Mouse (Mus musculus): ENCODE data around the gene Ap2b1.
"Not testable (repeated sequence)": the region's sequence is repeated elsewhere in the genome, so short reads cannot be mapped to it uniquely, and the experiment has no call there.

Gene Ap2b1

DNA sequence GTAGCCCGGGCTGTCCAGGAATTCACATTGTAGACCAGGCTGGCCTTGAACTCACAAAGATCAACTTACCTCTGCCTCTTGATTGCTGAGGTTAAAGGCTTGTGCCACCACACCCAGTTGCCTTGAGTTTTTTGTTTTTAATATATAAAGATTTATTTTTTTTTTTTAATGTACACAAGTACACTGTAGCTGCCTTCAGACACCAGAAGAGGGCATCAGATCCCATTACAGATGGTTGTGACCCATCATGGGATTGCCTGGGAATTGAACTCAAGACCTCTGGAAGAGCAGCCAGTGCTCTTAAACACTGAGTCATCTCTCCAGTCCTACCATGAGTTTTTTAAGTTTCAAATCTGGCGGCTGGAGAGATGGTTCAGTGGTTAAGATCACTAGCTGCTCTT, 2.6 kb downstream of the Ap2b1 start:
- DNase-seq (ENCODE audit: low spot score) = no peak

DNA sequence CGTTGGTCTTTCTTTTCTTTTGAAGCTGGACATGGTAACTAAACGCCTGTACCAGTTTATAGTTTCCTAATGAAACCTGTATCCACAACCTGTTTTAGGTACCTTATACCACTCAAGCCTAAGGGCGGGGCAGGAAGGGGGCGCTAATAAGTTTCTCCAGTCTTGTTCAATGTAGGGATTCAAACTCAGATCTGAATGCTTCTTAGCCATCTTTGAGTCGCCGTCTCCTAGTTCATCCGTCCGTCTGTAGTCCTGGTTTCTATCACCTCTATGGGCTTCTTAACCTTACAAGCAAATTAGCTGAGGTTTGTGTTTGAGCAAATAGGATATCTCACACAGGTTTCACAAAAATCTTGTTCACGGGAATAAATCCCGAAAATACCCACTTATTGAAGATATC, 3.3 kb downstream of the Ap2b1 start:
- no peak for DNase-seq (ENCODE audit: low spot score)

DNA sequence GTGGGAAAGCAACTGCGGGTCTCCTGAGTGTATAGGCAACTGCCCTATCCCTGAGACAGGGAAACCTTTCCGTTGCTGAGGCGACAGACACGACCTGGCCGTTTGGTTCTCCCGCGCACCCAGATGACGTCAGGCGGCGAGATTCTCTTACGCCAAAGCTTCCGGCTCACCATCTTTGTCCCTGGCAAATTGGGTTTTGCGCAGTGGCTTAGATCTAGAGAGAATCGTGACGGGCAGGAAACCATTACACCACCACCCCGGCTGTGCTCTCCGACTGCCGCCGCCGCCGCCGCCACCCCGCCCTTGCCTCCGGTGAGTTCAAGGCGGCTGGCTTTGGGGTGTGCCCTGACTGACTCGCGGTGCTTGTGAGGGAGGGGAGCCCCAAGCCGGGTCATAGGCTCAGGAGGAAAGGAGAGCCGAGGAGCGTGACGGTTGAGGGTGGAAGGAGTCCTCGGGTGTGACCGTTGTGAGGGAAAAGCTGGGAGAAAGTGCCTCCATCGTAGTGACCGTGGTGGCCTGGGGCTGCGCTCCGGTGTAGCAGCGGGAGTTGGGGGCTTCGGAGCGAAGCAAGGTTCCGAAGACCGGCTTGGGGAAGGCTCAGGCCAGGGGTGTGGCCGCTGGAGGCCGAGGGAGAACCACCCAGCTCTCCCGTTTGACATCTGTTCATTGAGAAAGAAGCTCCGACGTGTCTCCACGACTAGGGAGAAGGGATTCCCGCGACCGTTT, 3.9 kb downstream of the Ap2b1 start, which contains the start of gene Pex12:
Gene Pex12, minus strand, starts transcription at position 61 of the 726 bp plus-strand sequence.
- DNase-seq (ENCODE audit: low spot score) = peak; percentile 96

DNA sequence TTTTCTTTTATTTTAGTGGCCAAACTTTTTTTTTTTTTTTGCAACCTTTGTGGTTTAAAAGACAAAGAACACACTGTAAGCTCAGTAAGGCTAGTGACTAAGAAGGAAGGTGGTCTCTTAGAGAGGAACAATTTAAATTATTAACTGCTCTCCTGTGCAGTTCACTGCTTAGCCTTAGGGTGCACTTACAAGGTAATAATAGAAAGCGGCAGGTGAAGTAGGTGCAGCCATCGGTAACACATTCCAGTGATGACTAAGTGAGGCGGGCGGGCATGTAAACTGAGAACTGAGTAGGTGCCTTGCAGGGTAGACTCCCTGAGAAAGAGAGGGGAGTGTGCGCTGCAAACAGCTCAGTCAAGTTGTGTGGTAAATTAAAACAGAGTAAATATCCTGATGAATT, 4.9 kb downstream of the Ap2b1 start:
- DNase-seq (ENCODE audit: low spot score) = no peak

DNA sequence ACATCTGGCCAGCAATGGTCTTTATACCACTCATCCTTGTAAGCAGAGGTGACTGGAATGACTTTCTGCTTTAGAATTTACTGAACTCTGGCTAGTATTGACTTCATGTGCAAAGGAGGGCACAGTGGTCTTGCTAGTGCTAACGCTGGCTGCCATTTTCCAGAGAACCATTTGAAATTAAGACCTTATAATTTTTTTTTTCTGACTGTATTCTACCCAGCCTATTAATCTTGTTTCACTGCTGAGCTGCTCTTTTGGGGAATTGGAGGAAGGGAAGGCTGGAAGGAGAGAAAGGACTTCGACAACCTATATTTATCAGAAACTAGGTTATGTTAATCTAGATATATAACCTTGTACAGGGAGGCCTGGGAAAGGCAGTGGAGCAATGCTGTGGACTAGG, 5.7 kb downstream of the Ap2b1 start:
- DNase-seq (ENCODE audit: low spot score) = no peak

DNA sequence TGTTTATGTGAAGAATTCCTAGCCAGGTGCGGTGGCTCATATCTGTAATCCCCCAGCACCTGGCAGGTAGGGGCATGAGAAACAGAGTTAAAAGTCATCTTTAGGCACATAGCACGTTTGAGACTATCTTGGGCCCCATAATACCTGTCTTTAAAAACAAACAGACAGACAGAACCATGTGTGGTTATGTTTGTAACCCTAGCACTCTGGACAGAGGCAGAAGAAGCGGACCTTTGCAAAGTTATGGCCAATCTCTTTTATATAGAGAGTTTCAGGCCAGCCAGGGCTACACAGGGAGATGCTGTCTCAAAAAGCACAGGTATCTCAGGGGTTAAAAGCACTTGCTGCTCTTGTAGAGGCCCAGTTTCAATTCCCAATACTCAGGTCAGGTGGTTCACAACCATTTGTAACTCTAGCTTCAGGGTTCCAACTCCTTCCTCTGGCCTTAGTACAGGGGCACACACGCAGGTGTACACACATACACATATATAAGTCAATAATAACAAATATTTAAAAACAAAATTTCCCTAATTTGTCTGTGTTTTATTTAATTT, 8.0 kb downstream of the Ap2b1 start:
- no peak for DNase-seq (ENCODE audit: low spot score)

DNA sequence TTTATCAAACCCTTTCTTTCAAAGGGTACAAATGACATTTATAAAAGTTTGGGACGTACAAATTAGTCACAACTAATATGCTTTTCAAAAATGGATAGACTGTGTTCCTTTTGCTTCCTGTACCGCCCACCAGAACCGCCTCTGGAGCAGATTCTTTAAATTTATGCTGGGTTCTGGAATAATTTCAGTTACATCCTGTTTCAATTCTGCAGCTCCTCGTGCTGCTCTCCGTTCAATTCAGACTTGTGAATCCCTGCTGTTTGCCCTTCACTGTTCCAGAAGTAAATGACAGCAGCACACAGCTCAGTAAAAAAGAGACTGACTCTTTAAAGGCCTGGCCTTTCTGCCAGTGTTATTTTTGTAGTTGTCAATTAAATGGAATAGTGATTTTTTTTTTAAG, 13.6 kb downstream of the Ap2b1 start:
- DNase-seq (ENCODE audit: low spot score) = no peak

DNA sequence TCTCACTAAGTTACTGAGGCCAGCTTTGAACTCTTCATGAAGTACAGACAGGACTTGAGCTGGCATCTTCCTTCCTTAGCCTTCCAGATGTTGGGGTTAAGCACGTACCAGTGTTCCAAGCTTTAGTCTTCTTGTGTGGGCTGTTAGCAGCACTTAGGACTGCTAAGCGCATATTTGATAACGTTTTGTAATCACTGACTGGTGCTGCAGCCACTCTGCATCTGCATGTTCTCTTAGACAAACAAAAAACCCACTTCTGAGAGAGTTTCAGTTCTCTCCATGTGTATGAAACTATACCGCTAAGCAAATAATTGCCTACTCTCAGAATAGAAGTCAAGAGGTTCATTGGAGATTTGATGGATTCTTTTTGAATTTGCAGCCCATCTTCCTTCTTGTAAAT, 20.2 kb downstream of the Ap2b1 start:
- DNase-seq (ENCODE audit: low spot score) = no peak

DNA sequence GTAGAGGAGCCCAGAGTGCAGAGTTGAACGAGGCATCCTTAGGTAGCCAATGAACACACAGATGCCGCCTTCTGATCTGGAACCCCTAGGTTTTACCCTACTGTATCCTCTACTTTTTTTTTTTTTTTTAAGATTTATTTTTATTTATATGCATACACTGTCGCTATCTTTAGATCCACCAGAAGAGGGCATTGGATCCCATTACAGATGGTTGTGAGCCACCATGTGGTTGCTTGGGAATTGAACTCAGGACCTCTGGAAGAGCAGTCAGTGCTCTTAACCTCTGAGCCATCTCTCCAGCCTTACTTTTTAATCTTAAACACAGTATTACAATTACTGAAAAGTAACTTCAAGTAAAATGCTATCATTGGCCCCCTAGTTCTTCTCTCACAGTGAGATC, 27.9 kb downstream of the Ap2b1 start:
- DNase-seq (ENCODE audit: low spot score) = not testable (repeated sequence)

DNA sequence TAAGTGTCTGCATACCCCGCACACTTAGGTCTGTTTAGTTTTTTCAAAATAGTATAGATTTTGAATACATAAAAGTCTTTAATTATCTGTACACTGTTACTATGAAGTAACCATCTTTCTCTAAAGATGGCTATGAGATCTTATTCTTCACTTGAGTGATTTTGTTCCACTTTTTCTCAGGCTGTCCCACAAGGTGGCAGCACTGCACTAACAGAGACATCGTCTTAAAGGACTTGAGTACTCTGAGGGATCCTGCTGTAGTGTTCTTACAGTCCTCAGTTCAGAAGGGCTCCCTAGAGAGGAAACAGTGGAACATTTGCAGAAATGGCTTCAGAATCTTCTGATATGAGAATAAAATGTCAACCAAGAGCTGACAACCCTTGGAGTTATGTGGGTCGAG, 28.6 kb downstream of the Ap2b1 start:
- peak; percentile 28 for DNase-seq (ENCODE audit: low spot score)

DNA sequence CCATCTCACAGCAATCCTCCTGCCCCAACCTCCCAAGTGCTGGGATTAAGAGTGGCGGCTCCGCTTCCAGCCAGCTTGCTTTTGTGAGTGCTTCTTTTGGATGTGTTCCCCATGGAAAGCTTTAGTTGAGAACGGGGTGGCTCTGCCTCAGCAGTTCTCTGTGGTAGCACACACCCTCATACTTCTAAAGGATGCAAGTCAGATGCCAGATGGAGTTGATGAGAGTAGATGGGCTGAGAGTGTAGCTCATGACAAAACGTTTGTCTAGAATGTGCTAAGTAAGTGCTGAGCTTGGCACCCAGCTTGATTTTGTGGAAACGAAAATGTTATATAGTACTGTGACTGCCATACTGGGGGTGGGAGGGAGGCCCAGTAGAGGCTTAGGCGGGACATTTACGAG, 37.0 kb downstream of the Ap2b1 start:
- no peak for DNase-seq (ENCODE audit: low spot score)

DNA sequence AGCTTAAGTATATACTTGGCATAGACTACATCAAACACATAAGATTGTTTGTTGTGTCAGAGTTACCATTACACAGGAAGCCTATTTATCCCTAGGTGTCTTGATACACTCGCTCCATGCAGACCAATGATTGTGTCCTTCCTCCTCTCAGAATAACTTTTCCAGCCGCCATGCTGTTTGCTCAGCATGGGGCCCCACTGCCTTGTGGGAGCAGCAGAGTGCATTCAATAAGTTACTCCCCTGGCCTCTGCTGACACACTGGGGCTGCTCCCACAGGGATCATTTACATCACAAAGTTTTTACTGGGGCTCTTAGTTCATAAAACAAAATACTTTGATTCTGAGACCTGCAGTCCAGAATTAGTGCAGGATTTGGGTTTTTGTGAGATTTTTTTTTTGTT, 40.9 kb downstream of the Ap2b1 start:
- no peak for DNase-seq (ENCODE audit: low spot score)

DNA sequence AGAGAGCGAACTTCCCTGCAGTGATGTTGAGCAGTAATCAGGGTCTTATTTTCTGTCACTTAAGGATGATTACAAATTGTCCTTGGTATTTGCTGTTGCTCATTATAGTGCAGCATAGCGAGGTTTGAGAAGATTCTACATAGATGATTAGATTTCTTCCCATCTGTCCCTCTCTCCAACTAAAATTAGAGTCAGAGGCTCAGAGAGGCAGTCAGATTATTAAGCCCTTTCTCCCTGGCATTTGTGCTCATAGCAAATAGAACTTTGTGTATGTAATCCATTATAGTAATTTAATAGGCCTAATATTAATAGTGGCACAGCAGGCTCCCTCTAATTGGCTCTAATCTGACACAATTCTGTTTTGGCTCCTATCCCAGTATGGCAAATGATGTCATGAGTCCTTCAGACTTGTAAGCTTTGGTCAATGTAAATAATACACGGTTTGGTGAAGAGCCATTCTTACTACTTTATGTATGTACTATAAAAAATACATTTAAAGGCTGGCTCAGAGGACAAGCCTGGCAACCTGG, 43.0 kb downstream of the Ap2b1 start:
- no peak for DNase-seq (ENCODE audit: low spot score)

DNA sequence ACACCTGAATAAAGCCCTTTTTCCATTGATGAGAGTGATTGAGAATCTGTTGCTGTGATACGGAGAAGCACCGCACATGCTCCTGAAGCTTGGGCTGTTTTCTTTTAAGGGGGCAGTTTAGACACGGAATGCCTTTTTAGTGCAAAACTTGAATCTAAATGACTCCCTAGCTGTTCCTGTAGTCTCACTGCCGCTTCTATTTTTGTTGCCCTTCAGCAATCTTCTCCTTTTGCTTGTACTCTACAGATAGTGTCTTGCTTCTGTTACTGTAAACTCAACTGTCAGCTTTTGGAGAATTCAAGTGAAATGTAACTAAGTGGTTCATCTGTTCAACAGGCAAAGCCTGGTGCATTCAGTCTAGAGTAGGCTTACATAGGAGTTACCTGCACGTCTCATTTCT, 56.6 kb downstream of the Ap2b1 start:
- DNase-seq (ENCODE audit: low spot score) = no peak

DNA sequence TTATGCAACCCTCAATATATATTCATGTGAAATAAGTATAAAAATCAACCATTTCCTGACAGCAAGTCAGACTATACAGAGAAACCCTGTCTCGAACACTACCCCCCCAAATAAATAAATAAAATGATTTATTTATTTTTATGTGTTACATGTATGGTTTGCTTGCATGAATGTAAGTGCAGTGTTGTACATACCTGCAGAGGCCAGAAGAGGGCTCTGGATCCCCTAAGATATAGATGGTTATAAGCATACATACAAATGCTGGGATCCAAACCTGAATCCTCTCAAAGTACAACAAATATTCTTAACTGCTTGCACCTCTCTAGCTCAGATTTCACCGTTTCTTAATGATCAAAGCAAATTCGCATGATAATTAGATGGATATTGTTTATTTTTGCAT, 58.6 kb downstream of the Ap2b1 start:
- no peak for DNase-seq (ENCODE audit: low spot score)

DNA sequence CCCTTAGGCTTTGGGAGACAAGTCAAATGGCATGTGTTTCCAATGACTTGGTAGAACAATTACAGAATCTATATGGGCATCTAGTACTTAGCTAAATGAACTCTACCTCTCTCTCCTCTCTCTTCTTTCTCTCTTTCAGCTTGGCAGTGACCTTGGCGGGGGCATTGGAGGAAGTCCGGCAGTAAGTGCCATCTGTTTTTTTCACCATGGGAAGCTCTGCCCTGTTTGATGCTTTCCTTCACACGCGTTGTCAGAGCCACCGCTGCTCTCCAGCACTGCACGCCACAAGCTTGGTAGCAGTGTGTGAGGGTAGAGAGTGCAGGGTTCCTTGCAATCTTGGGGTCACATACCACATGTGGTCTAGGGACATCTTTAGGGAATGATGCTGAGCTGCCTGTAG, 65.8 kb downstream of the Ap2b1 start:
- no peak for DNase-seq (ENCODE audit: low spot score)

DNA sequence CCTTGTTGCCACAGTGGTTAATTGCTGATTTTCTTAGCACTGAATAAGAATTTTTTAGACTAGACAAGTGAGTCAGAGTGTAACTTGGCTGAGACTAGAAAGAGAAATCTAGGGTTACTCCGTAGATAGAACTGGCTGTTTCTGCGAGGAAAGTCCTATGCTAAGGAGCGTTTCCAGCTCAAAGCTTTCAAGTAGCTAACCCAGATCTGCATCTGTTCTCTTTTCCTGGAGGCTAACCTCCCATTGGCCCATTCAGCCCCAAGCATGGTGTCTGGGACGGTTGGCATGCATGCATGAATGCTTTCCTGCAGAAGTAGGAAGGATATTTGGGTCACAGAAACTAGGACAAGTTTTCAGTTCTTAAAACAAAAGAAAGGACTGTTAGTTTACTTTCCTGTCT, 72.4 kb downstream of the Ap2b1 start:
- no peak for DNase-seq (ENCODE audit: low spot score)

DNA sequence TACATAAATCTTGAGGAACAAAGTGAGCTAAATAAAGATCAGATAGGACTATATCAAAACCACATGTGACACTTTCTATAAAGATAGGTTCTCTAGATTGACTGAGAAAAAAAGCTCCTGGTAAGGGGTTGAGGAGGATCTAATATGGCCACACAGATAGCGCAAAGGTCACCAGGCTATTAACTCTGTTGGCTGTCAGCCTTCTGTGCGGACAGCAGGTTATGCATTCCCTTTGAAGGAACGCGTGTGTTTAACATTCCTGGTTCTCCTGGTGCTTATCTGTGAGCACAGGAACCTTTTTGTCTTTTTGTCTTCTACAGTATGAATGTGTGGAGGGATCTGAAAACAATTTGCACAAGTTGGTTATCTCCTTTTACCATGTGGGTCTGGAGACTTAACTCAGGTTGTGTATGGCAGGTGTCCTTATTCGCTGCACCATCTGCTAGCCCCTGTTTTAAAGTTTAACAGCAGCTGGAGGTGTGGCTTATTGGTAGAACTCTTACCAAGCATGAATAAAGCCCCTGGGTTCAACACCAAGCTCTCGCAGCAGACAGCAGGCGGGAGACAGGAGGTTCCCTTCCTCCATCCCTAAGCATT, 81.0 kb downstream of the Ap2b1 start:
- DNase-seq (ENCODE audit: low spot score) = no peak

DNA sequence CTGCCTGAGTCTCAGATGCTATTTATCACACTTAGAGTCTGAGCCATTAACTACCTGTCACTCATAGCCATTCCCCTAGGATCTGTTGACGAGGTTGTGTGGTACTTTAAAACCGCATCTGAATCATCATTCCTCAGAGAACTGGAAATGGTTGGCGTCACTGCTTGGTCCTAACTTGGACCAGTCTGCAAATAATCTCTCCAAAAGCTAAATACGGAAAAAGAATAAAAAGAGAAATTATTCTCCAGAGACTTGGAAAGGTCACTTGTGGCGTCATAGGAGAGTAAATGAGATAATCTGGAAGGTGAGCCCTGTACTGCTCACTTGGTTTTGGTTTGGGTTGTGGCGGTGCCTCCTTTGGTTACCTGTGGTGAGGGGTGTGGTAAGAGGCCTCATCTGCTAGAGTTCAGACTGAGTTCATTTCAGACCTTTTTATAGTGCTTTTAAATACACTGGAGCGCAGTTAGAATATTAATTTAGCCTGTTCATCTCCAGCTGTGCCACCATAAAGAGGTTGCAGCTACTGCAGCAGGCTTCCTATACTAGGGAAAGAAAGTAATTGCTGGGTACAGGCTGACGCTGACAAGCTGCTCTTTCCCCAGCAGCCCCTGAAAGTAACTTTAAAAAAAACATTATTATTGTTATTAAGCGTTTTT, 84.2 kb downstream of the Ap2b1 start:
- DNase-seq (ENCODE audit: low spot score) = no peak

DNA sequence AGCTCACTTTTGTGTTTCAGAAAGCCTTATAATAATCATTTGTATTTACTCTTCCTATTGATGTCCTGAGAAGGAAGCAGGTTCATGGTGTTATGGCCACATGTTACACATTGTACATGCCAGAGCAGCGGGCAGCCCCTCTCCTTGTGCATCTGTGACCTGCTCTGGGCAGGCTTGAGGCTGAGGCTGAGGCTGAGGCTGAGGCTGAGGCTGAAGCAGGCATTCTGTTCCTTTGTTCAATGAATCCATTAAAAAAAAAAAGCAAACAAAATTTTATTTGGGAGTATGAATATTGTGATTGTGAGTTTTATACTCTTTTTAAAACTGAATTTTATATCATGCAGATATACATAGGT, 84.7 kb downstream of the Ap2b1 start:
- DNase-seq (ENCODE audit: low spot score) = no peak

DNA sequence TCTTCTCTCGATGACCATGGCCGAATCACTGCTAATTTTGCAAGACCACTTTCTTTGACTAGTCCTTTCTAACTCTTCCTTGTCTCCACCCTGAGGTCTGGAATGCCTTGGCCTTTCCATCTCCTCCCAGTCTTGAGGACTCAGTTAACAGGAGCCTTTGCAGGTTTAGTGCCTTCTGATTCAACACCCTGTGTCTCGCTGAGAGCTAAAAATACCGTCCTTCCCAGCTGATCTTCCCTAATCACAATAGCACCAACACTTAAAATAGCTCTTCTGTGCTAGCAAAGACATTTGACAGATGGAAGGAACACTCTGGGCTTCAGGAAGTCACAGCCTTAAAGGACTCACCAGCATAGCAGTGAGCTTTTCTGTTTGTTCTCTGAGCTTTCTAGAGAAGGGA, 94.2 kb downstream of the Ap2b1 start:
- no peak for DNase-seq (ENCODE audit: low spot score)

DNA sequence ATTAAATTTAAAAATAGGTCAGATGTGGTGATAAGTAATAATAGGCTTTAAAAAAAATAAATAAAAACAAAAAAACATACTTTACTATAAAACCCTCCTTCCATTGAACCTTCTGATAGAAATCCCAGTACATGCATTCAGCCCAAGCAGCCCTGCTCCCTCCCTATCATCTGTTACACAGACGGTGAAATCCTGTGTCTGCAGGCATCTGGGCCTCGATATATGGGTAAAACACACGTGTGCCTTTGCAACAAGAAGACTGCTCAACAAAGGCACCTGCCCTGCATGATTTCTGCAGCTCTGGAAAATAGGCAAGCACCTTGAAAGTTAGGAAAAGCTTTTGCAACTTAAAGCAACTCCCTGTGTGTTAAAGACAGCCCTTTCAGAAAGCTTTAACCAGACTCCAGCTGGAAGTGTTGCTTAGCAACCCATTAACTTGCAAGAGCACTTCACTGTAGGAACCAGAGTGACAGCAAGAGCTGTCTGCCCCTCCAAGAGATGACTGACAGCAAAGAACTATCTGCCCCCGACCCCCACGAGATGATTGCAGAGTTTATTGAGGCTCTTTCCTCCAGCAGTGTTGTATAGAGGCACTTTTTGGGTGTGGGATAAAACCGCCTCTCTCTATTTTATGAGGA, 96.1 kb downstream of the Ap2b1 start:
- no peak for DNase-seq (ENCODE audit: low spot score)

DNA sequence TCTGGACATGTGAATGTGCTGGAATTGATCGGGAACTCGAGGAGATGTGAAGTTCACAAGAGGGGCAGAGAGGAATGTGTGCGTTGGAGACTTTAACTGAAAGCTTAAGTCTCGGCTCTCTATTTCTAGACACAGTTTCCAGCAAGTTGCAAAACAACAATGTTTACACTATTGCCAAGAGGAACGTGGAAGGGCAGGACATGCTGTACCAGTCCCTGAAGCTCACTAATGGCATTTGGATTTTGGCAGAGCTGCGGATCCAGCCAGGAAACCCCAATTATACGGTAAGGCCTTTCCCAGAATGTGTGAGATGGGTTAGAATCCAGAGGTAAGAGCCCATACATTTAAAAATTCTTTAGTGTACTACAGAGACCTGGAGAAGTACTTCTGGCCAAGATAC, 98.8 kb downstream of the Ap2b1 start:
- no peak for DNase-seq (ENCODE audit: low spot score)

Data from T-cell, adult 2 months (primary cell).